Mouse (Mus musculus): Measurements from ENCODE around the gene Ulk2.

DNA sequence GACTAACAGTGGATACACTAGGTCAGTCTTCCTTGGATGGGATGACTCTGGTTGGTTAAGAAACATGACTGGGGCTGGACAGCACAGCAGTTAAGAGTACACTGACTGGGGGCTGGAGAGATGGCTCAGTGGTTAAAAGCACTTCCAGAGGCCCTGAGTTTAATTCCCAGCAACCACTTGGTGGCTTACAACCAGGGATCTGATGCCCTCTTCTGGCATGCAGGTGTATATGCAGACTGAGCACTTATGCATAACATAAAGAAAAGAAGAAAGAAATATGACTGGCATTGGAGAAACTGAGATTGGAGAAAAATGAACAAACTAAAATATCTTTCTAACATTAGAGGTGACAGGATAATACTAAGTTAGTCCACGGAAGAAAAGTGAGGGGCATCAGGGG lies 114.4 kb downstream of the Ulk2 start:
- no peak for TF ChIP-seq CTCF (IDR thresholded peaks at IDR 0.05; ENCODE audit: extremely low read depth, insufficient read length, insufficient replicate concordance, low read depth, low read length)
- no peak for TF ChIP-seq POLR2A (IDR thresholded peaks at IDR 0.05; ENCODE audit: low read depth, low read length)
